Mouse (Mus musculus) ES-Bruce4 (cell line): ENCODE measurements at regions not wholly inside any gene's neighbourhood (a gene's known extent, or its start where the extent isn't known, plus 50 kb on each side); places are given as distances from the start of the nearest gene placed in this dataset.

ENCODE experiments used
- CTCF ChIP-seq: IDR thresholded peaks from one replicate; pipeline ENCODE4 v1.8.1; 2011; ENCODE audit warnings: low read depth, low read length
- EP300 ChIP-seq: IDR thresholded peaks from 2 replicates; pipeline ENCODE4 v1.6.1; 2011; ENCODE audit warnings: low read depth, low read length; ENCODE audit not compliant: insufficient read depth
- POLR2A ChIP-seq: IDR thresholded peaks from one replicate; pipeline ENCODE4 v1.8.1; 2011; ENCODE audit warnings: low read length; ENCODE audit not compliant: insufficient read depth

DNA sequence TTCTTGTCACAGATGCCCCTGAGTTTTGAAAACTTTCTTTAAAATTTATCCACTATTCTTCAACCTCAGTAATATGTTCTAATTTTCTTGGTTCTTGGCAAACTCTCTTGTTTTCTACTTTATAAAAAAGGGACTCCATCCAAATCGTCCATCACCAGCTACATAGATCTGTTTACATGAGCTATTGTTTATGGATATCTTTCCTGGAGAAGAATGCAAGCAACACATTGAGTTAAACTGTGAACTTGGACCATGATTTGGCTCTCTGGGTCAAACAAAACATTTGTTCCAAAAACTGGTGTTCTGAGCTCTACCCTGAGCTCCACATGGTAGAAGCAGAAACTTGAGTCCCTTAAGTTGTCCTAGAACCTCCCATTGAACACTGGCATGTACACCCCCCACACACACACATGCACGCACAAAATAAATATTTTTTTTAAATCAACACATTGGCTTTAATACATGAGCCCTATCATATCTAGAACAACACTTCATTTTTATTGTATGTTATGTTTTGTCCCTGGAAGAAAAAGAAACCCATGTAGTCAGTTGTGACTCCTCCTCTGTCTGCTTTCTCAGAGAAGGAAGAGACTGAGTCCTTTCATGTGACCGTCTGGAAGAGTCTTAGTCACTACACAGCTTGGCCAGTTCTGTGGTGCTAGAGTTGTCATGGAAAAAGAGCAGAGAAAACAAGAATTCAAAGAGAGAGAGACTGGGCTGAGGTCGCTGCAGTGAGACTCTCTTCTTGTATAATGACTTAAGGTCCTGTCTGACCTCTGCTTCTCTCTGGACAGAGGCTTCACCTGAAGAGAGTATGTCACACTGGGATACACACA is 379.4 kb downstream of the Ankrd50 start:
- TF ChIP-seq CTCF (no peak), POLR2A (no peak), EP300 (no peak)
